Mouse (Mus musculus) olfactory bulb, adult 2 months (tissue): ENCODE measurements around the gene Csf2rb2.

Experiments used
- CTCF ChIP-seq: fragments of 200-500 bp; IDR thresholded peaks from 2 replicates; pipeline ENCODE4 v1.5.1; 2012; ENCODE audit warnings: low read depth, mild to moderate bottlenecking, low read length, moderate library complexity; ENCODE audit not compliant: insufficient read depth
- POLR2A ChIP-seq: fragments of 200-500 bp; IDR thresholded peaks from 2 replicates; pipeline ENCODE4 v1.6.1; 2012; ENCODE audit warnings: mild to moderate bottlenecking, low read depth, low read length, moderate library complexity; ENCODE audit not compliant: insufficient read depth

GRCm38 (mm10) chr15:78267441-78267840, 38.1 kb downstream of the Csf2rb2 start:
- no peak for TF ChIP-seq CTCF
- TF ChIP-seq POLR2A: no peak
